Mouse (Mus musculus) liver, embryonic 16.5 days (tissue): ENCODE measurements at regions not wholly inside any gene's neighbourhood (a gene's known extent, or its start where the extent isn't known, plus 50 kb on each side); places are given as distances from the start of the nearest gene placed in this dataset.

Experiments used
- ATAC-seq: fragments of 200-750 bp; cut with Nextera tagmentation; 2 replicates; pipeline ENCODE4 v1.8.0; 2017; ENCODE audit warnings: low read depth, mild to moderate bottlenecking, moderate number of reproducible peaks, moderate library complexity
- H3K27ac ChIP-seq: fragments of 300-500 bp; sonication (generic); 2 replicates; pipeline ENCODE4 v1.5.1; 2014; ENCODE audit warnings: mild to moderate bottlenecking, low read length
- H3K27me3 ChIP-seq: fragments of 300-500 bp; sonication (generic); 2 replicates; pipeline ENCODE4 v1.6.1; 2014; ENCODE audit warnings: low read depth, low read length, mixed read lengths; ENCODE audit not compliant: control insufficient read depth, insufficient read depth
- H3K36me3 ChIP-seq: fragments of 300-500 bp; sonication (generic); 2 replicates; pipeline ENCODE4 v1.6.1; 2014; ENCODE audit warnings: mild to moderate bottlenecking; ENCODE audit not compliant: control insufficient read depth, insufficient read depth
- H3K4me1 ChIP-seq: fragments of 300-500 bp; sonication (generic); 2 replicates; pipeline ENCODE4 v1.6.1; 2014; ENCODE audit warnings: low read depth, low read length, mixed read lengths; ENCODE audit not compliant: control insufficient read depth
- H3K4me2 ChIP-seq: fragments of 300-500 bp; sonication (generic); 2 replicates; pipeline ENCODE4 v1.6.1; 2014; ENCODE audit warnings: low read depth, low read length, mixed read lengths
- H3K4me3 ChIP-seq: fragments of 300-500 bp; sonication (generic); 2 replicates; pipeline ENCODE4 v1.5.1; 2014; ENCODE audit warnings: low read depth, mild to moderate bottlenecking, low read length
- H3K9ac ChIP-seq: fragments of 300-500 bp; sonication (generic); 2 replicates; pipeline ENCODE4 v1.6.1; 2014; ENCODE audit warnings: low read depth, low read length
- H3K9me3 ChIP-seq: fragments of 300-500 bp; sonication (generic); replicated peaks from 2 replicates; pipeline ENCODE4 v1.6.1; 2016; ENCODE audit warnings: low read length; ENCODE audit not compliant: control insufficient read depth
- whole genome bisulfite sequencing: fragments of 180-500 bp; shearing (Covaris S2); extraction: QIAGEN DNeasy Blood & Tissue Kit; methylation state at CpG from one replicate; pipeline ENCODE4 v1.1.7; 2014; ENCODE audit not compliant: insufficient replicate concordance; 5-methylcytosine and 5-hydroxymethylcytosine counted together

GRCm38 (mm10) chr2:11118625-11119024 is 53.3 kb upstream of the Prkcq start:
- H3K4me1 ChIP-seq, result no peaks in the 10 kb centered on the region
- WGBS, result 26% methylated on average over 1 of the region's 1 CpGs
- no peak overlapping the region for H3K4me3 ChIP-seq
- H3K27ac ChIP-seq, result no peak overlapping the region
- no peak overlapping the region for H3K9ac ChIP-seq
- ATAC-seq, result no peak
- no peaks in the 10 kb centered on the region for H3K36me3 ChIP-seq
- no peak overlapping the region for H3K4me2 ChIP-seq
- no peaks in the 10 kb centered on the region for H3K9me3 ChIP-seq
- no peaks in the 10 kb centered on the region for H3K27me3 ChIP-seq

GRCm38 (mm10) chr2:11119301-11119700 is 52.6 kb upstream of the Prkcq start:
- H3K4me1 ChIP-seq, result no peaks in the 10 kb centered on the region
- ATAC-seq, result no peak
- H3K27ac ChIP-seq, result no peak overlapping the region
- H3K4me3 ChIP-seq, result no peak overlapping the region
- no peaks in the 10 kb centered on the region for H3K27me3 ChIP-seq
- WGBS, result 38% methylated on average over 9 of the region's 9 CpGs
- H3K36me3 ChIP-seq, result no peaks in the 10 kb centered on the region
- H3K4me2 ChIP-seq, result no peak overlapping the region
- H3K9ac ChIP-seq, result no peak overlapping the region
- H3K9me3 ChIP-seq, result no peaks in the 10 kb centered on the region
